Mouse (Mus musculus): Measurements from ENCODE around the gene Clec9a. TPM values are rescaled to one million over a fixed set of nuclear protein-coding genes. Genes with fewer than 3 reads are reported as not detected.
A peak's percentile ranks its signal among the peaks of the same experiment; 100 is the strongest.

Clec9a gene
- total RNA-seq (2021): not detected

GRCm38 (mm10) chr6:129408562-129408961 is at the start of gene Clec9a:
Gene Clec9a, plus strand, starts transcription at chr6:129408862.
- no peak for DNase-seq (ENCODE audit: low spot score in 2 of 2)
- intact Hi-C loops (cut with DNase I): no loop called here

- no peak for DNase-seq (ENCODE audit: low spot score in 2 of 2)
- intact Hi-C loops (cut with DNase I): no loop called here
Observed at GRCm38 (mm10) chr6:129359515-129359914, 49.1 kb upstream of the Clec9a start.

- intact Hi-C loops (cut with DNase I): loop anchor here (2.0 kb wide), 1 partner anchor 29 kb away; no protein-coding TSS in a partner anchor
- no peak for DNase-seq (ENCODE audit: low spot score in 2 of 2)
Observed at GRCm38 (mm10) chr6:129363942-129364341, 44.7 kb upstream of the Clec9a start.

- intact Hi-C loops (cut with DNase I): loop anchor here (2.0 to 5.0 kb wide), 2 partner anchors 103 to 514 kb away; no protein-coding TSS in a partner anchor
- peak in 1 of 2 experiments; percentile 8 for DNase-seq (ENCODE audit: low spot score in 2 of 2)
Observed at GRCm38 (mm10) chr6:129365959-129366359, 42.7 kb upstream of the Clec9a start.

DNA sequence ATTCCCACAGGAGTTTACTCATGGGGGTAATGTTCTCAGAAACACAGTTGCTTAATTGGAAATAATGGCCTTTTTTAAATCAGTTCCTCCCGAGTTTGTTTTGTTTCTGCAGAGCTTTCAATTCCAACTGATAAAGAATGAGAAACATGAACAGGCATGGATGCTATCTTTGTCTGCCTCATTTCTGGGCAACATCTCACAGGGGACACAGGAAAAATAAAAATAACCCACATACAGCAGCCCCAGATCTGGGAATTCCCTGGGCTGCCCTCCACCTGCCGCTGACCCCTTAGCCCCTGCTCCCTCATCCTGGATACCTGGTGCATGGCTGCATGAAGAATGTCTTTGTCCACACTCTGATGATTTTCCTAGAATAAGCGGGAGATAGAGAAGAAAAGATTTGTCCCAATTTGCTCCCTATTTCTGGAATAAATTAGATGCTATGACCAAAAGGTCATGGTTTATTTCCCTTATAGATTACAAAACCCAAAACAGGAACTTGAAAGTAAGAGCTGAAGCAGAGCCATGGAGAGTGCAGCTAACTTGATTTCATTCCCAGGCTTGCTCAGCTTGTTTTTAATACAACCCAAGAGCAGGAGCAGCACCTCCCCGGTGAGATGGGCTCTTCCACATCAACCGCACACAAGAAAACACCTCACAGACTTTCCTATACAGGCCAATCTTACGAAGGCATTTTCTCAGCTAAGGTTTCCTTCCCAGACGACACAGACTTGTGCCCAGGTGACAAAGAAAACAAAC is 39.1 kb upstream of the Clec9a start:
- intact Hi-C loops (cut with DNase I): loop anchor here (5.0 kb wide), 1 partner anchor 517 kb away; no protein-coding TSS in a partner anchor
- no peak for DNase-seq (ENCODE audit: low spot score in 2 of 2)

GRCm38 (mm10) chr6:129374937-129375471 is 33.7 kb upstream of the Clec9a start:
- intact Hi-C loops (cut with DNase I): no loop called here
- DNase-seq (ENCODE audit: low spot score in 2 of 2): no peak

- intact Hi-C loops (cut with DNase I): no loop called here
- no peak for DNase-seq (ENCODE audit: low spot score in 2 of 2)
Observed at GRCm38 (mm10) chr6:129380454-129380853, 28.2 kb upstream of the Clec9a start.

DNA sequence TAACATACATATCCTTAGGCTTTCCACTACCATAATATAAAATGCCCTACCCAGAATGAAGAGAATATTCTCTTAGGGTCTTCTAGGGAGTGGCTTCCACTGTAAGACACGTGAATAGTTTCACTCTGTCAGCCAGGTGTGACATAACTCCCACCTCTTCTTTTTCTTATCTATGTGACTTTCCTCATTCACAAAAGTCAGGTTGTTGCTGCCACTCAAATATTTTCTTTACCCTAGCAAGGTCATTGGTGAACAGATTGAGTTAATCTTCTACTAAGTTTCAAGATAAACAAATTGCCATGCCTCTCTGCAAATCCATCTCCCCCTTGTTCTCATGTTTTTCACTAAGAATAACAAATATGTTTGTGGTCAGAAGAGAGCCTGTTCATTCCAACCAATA is 26.9 kb upstream of the Clec9a start:
- intact Hi-C loops (cut with DNase I): no loop called here

GRCm38 (mm10) chr6:129383466-129383865 is 25.2 kb upstream of the Clec9a start:
- DNase-seq (ENCODE audit: low spot score in 2 of 2): no peak
- intact Hi-C loops (cut with DNase I): no loop called here

More for the DNA sequence above, 26.9 kb upstream of the Clec9a start:
- DNase-seq (ENCODE audit: low spot score in 2 of 2): no peak

- intact Hi-C loops (cut with DNase I): no loop called here
- no peak for DNase-seq (ENCODE audit: low spot score in 2 of 2)
Observed at GRCm38 (mm10) chr6:129385000-129385399, 23.7 kb upstream of the Clec9a start.

DNA sequence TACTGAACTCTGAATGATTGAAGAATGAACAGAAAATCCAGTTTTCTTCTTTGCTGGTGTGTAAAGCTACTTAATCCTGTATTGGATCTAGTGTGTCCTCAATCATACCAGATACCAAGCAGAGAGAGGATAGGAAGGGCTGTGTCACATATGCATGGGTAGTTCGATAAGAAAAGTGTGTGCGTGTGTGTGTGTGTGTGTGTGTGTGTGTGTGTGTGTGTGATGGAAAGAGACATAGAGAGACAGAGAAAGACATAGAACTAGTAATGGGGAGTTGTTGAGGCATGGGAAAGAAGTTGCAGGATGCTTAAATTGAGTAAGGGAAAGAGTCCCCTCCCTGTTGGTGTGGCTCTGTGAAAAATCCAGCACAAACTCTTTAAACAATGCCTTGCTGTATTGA is 22.9 kb upstream of the Clec9a start, which contains the start of gene Clec12b:
TSS of gene Clec12b (minus strand) at position 101 of the 400 bp plus-strand sequence.
- intact Hi-C loops (cut with DNase I): no loop called here
- DNase-seq (ENCODE audit: low spot score in 2 of 2): no peak

- intact Hi-C loops (cut with DNase I): loop anchor here (1.0 to 10.0 kb wide), 3 partner anchors 84 to 1962 kb away; partner anchors contain the start of gene Styk1
- DNase-seq (ENCODE audit: low spot score in 2 of 2): no peak
Observed at GRCm38 (mm10) chr6:129393087-129393720, 15.5 kb upstream of the Clec9a start.

DNA sequence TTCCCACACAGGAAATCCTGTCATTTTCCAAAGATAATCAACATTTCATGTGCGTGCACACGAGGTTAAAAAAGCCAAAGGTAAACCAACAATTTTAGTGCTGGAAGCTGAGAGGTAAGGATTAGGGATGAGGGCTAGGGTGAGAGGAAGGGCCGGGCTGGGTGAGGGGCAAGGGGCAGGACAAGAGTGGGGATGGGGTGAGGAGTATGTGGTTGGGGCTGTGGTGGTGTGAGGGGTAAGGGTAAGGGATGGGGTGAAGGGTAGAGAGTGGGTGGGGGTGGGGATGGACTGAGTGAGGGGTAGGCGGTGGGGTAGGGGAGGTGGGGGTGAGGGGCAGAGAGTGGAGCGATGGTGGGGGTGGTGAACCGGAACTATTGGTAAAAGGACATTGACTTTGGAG is 14.9 kb upstream of the Clec9a start:
- no peak for DNase-seq (ENCODE audit: low spot score in 2 of 2)
- intact Hi-C loops (cut with DNase I): loop anchor here (1.0 to 10.0 kb wide), 4 partner anchors 83 to 1961 kb away; partner anchors contain the start of gene Styk1

DNA sequence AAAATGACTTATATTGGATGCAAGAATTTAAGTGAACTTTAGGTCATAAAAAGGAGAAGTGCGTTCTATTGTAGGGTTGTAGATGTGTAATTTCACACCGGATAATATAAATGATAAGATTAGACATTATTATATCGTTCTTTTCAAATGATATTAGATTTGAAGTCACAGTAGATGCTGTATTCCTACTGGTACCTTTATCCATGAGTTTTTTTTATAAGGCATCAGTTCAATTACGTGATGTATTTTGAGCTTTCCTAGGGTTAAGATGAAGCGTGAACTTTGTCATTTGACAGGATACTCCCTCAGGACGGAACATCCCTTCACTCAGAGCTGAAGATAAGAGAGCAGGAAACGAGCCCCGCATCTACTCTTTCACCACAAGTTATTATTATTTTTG is 11.7 kb upstream of the Clec9a start, which contains the start of gene Clec1b:
TSS of gene Clec1b (plus strand) at position 301 of the 400 bp plus-strand sequence.
- intact Hi-C loops (cut with DNase I): loop anchor here (10.0 kb wide), 1 partner anchor 1958 kb away; the partner anchor contains the start of gene Styk1

GRCm38 (mm10) chr6:129399945-129400344 is 8.7 kb upstream of the Clec9a start:
- DNase-seq (ENCODE audit: low spot score in 2 of 2): no peak
- intact Hi-C loops (cut with DNase I): loop anchor here (10.0 kb wide), 1 partner anchor 1955 kb away; the partner anchor contains the start of gene Styk1

More for the DNA sequence above, 11.7 kb upstream of the Clec9a start, which contains the start of gene Clec1b:
- no peak for DNase-seq (ENCODE audit: low spot score in 2 of 2)

DNA sequence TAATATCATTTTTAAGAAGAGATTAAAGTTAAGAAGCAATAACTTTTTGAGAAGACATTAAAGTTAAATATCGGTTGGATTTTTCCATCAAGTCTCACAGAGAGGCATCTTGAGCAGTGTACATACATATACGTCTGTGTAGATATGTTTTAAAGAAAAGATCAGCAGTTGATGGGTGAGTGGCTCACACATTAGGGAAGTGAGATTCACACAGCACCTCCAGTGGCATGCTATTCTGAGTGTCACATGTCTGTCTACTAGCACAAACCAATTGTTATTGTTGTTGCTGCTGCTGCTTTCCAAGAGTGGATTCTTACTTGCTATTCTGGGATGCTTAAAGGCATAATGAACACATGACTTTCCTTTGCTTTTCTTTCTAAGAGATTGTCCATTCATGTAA is 6.3 kb upstream of the Clec9a start:
- intact Hi-C loops (cut with DNase I): no loop called here
- no peak for DNase-seq (ENCODE audit: low spot score in 2 of 2)

DNA sequence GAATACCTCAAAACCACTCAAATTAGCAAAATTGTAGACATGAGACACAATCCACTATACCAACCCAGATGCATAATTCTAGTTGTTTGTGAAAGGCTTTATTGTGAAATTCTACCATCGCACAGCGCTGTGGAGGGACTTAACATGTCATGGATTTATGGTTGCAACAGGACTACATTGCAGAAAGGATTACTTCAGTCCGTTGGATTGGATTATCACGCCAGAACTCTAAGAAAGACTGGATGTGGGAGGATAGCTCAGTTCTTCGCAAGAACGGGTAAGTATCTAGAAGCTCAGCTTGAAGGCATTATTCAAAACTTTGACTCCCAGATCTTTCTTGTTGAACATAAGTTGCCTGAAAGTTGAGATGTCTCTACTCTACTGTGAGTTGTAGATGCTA is 5.3 kb upstream of the Clec9a start:
- DNase-seq (ENCODE audit: low spot score in 2 of 2): no peak
- intact Hi-C loops (cut with DNase I): no loop called here

DNA sequence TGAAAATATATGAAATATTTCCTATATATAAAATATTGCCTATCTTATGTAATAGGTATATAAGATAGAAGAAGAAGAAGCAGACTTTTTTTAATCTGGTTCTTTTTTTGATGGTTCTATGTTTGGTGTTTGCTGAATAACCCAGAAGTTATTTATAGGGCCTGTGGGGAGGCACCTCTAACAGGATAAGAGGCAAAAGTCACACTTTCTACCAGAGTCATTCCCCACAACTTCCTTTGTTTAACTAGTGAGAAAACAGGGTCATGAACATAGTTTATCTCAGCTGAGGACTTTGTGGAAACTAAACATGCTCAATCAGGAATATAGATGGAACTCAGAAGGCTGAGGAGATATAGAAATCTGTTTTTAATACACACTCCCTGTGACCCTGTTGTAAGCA is 2.7 kb upstream of the Clec9a start:
- intact Hi-C loops (cut with DNase I): no loop called here
- no peak for DNase-seq (ENCODE audit: low spot score in 2 of 2)

- no peak for DNase-seq (ENCODE audit: low spot score in 2 of 2)
- intact Hi-C loops (cut with DNase I): no loop called here
Observed at GRCm38 (mm10) chr6:129407324-129407723, 1.3 kb upstream of the Clec9a start.

GRCm38 (mm10) chr6:129414177-129414576 is 5.5 kb downstream of the Clec9a start:
- no peak for DNase-seq (ENCODE audit: low spot score in 2 of 2)
- intact Hi-C loops (cut with DNase I): no loop called here

Measured in left cerebral cortex, postnatal 36 days (tissue).